Mouse (Mus musculus): ENCODE results near the gene Tsnax. TPM values are rescaled to one million over a fixed set of nuclear protein-coding genes. Genes with fewer than 3 reads are reported as not detected.

Gene Tsnax
- polyA plus RNA-seq, 1 experiment from 2014 or later, result 92.4 TPM

- Histone ChIP-seq H3K36me3 (ENCODE audit: control insufficient read depth, insufficient read depth, low read length) (no peaks in the 10 kb centered on the region), H3K4me3 (ENCODE audit: control insufficient read depth in 1 of 2, insufficient read depth in 1 of 2, low read depth in 1 of 2, low read length in 2 of 2) (no peak overlapping the region), H3K27me3 (ENCODE audit: control insufficient read depth, insufficient read depth, low read length) (no peaks in the 10 kb centered on the region), H3K4me2 (ENCODE audit: low read length) (no peak overlapping the region), H3K27ac (replicated peaks in 1 of 2; ENCODE audit: control insufficient read depth in 1 of 2, insufficient read depth in 1 of 2, low read depth in 2 of 2, low read length in 2 of 2) (no peak overlapping the region), H3K9ac (ENCODE audit: low read length) (no peak overlapping the region), H3K4me1 (ENCODE audit: control insufficient read depth in 2 of 2, insufficient read depth in 2 of 2, low read length in 2 of 2) (no peaks in the 10 kb centered on the region), H3K9me3 (ENCODE audit: control insufficient read depth, low read length) (peaks cover 8% of the 10 kb centered on the region)
- ATAC-seq (ENCODE audit: insufficient number of reproducible peaks, insufficient read depth, low FRiP score, low read depth), result no peak
- WGBS, result 77% methylated on average over 7 of the region's 7 CpGs
Measured at GRCm38 (mm10) chr8:124978026-124978425, 34.8 kb upstream of the Tsnax start.

DNA sequence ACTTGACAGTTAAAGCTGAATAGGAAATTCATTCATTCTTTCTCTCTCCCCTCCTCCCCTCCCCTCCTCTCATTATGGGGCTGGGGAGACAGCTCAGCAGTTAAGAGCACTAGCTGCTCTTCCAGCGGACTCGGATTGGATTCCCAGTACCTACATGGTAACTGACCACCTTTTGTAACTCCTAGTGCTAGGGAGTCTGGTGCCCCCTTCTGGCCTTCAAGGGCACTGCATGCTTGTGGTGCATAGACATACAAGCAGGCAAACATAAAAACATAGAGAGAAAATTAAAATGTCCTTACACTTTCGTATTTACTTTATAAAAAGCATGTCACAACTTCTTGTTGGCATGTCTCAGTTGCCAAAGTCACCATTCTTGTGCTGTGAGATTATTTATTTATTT is 32.8 kb upstream of the Tsnax start:
- H3K4me1 ChIP-seq (ENCODE audit: control insufficient read depth in 2 of 2, insufficient read depth in 2 of 2, low read length in 2 of 2), result no peaks in the 10 kb centered on the region
- peaks cover 8% of the 10 kb centered on the region for H3K9me3 ChIP-seq (ENCODE audit: control insufficient read depth, low read length)
- no peak for ATAC-seq (ENCODE audit: insufficient number of reproducible peaks, insufficient read depth, low FRiP score, low read depth)
- 90% methylated on average over 3 of the region's 3 CpGs for WGBS
- H3K27ac ChIP-seq (replicated peaks in 1 of 2; ENCODE audit: control insufficient read depth in 1 of 2, insufficient read depth in 1 of 2, low read depth in 2 of 2, low read length in 2 of 2), result no peak overlapping the region
- H3K4me2 ChIP-seq (ENCODE audit: low read length), result no peak overlapping the region
- no peak overlapping the region for H3K9ac ChIP-seq (ENCODE audit: low read length)
- no peaks in the 10 kb centered on the region for H3K27me3 ChIP-seq (ENCODE audit: control insufficient read depth, insufficient read depth, low read length)
- H3K4me3 ChIP-seq (ENCODE audit: control insufficient read depth in 1 of 2, insufficient read depth in 1 of 2, low read depth in 1 of 2, low read length in 2 of 2), result no peak overlapping the region
- H3K36me3 ChIP-seq (ENCODE audit: control insufficient read depth, insufficient read depth, low read length), result no peaks in the 10 kb centered on the region

GRCm38 (mm10) chr8:124980828-124981227 is 32.0 kb upstream of the Tsnax start:
- Histone ChIP-seq H3K9me3 (ENCODE audit: control insufficient read depth, low read length) (peaks cover 8% of the 10 kb centered on the region), H3K9ac (ENCODE audit: low read length) (no peak overlapping the region), H3K27ac (replicated peaks in 1 of 2; ENCODE audit: control insufficient read depth in 1 of 2, insufficient read depth in 1 of 2, low read depth in 2 of 2, low read length in 2 of 2) (no peak overlapping the region), H3K4me1 (ENCODE audit: control insufficient read depth in 2 of 2, insufficient read depth in 2 of 2, low read length in 2 of 2) (no peaks in the 10 kb centered on the region), H3K4me2 (ENCODE audit: low read length) (no peak overlapping the region), H3K27me3 (ENCODE audit: control insufficient read depth, insufficient read depth, low read length) (no peaks in the 10 kb centered on the region), H3K4me3 (ENCODE audit: control insufficient read depth in 1 of 2, insufficient read depth in 1 of 2, low read depth in 1 of 2, low read length in 2 of 2) (no peak overlapping the region), H3K36me3 (ENCODE audit: control insufficient read depth, insufficient read depth, low read length) (no peaks in the 10 kb centered on the region)
- ATAC-seq (ENCODE audit: insufficient number of reproducible peaks, insufficient read depth, low FRiP score, low read depth), result no peak
- 76% methylated on average over 8 of the region's 8 CpGs for WGBS

DNA sequence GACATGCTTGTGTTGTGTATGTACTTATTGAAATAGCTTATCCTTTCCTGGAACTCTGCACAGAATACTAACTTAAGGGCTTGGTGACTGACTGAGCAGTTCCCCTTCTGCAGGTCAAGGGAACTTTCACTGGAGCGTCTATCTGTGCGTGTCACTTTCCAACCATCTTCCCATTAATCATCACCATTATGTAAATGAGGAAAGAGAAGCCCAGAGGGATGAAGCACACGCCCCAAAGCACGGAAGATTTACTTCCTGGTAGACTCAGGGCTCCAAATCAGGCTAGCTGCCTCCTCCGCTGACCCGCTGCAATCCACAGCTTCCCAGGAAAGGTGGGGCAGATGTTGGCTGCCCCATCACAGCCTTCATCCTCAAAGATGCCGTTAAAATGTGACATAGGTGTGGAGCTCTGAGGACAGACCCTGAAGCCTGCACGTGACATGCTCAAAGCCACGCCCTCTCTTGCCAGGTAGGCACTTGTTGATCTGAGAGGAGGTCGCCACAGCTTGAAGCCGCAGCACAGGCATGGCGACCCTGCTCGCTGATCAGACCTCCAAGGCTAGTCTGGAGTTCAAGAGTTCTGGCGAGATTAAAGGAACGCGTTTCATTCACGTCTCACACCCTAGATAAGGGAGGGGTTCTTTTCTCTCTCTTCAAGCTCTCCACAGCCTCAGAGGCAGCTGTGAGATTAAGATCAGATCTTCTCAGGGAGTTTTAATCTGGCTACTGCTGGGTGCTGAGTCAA is 21.7 kb upstream of the Tsnax start:
- peak overlapping the region; percentile 25 to 27 for H3K4me3 ChIP-seq (ENCODE audit: control insufficient read depth in 1 of 2, insufficient read depth in 1 of 2, low read depth in 1 of 2, low read length in 2 of 2)
- WGBS, result 8% methylated on average over 17 of the region's 17 CpGs
- H3K27me3 ChIP-seq (ENCODE audit: control insufficient read depth, insufficient read depth, low read length), result no peaks in the 10 kb centered on the region
- no peaks in the 10 kb centered on the region for H3K9me3 ChIP-seq (ENCODE audit: control insufficient read depth, low read length)
- peak overlapping the region in 1 of 2 experiments; percentile 40; a peak in 2 of 4 replicates for H3K27ac ChIP-seq (replicated peaks in 1 of 2; ENCODE audit: control insufficient read depth in 1 of 2, insufficient read depth in 1 of 2, low read depth in 2 of 2, low read length in 2 of 2)
- peak overlapping the region; percentile 67 for H3K4me2 ChIP-seq (ENCODE audit: low read length)
- peak overlapping the region; percentile 42 for H3K9ac ChIP-seq (ENCODE audit: low read length)
- peaks cover 10 to 13% of the 10 kb centered on the region in 2 experiments for H3K4me1 ChIP-seq (ENCODE audit: control insufficient read depth in 2 of 2, insufficient read depth in 2 of 2, low read length in 2 of 2)
- ATAC-seq (ENCODE audit: insufficient number of reproducible peaks, insufficient read depth, low FRiP score, low read depth), result no peak
- no peaks in the 10 kb centered on the region for H3K36me3 ChIP-seq (ENCODE audit: control insufficient read depth, insufficient read depth, low read length)

- 6% methylated on average over 6 of the region's 6 CpGs for WGBS
- no peaks in the 10 kb centered on the region for H3K36me3 ChIP-seq (ENCODE audit: control insufficient read depth, insufficient read depth, low read length)
- H3K27ac ChIP-seq (replicated peaks in 1 of 2; ENCODE audit: control insufficient read depth in 1 of 2, insufficient read depth in 1 of 2, low read depth in 2 of 2, low read length in 2 of 2), result peak overlapping the region in 1 of 2 experiments; percentile 40; a peak in 2 of 4 replicates
- peaks cover 10 to 13% of the 10 kb centered on the region in 2 experiments for H3K4me1 ChIP-seq (ENCODE audit: control insufficient read depth in 2 of 2, insufficient read depth in 2 of 2, low read length in 2 of 2)
- H3K9ac ChIP-seq (ENCODE audit: low read length), result peak overlapping the region; percentile 42
- no peaks in the 10 kb centered on the region for H3K9me3 ChIP-seq (ENCODE audit: control insufficient read depth, low read length)
- peak overlapping the region; percentile 25 to 27 for H3K4me3 ChIP-seq (ENCODE audit: control insufficient read depth in 1 of 2, insufficient read depth in 1 of 2, low read depth in 1 of 2, low read length in 2 of 2)
- H3K27me3 ChIP-seq (ENCODE audit: control insufficient read depth, insufficient read depth, low read length), result no peaks in the 10 kb centered on the region
- peak overlapping the region; percentile 67 for H3K4me2 ChIP-seq (ENCODE audit: low read length)
- ATAC-seq (ENCODE audit: insufficient number of reproducible peaks, insufficient read depth, low FRiP score, low read depth), result no peak
Measured at GRCm38 (mm10) chr8:124991668-124991926, 21.2 kb upstream of the Tsnax start.

GRCm38 (mm10) chr8:124995776-124996175 is 17.0 kb upstream of the Tsnax start:
- no peak for ATAC-seq (ENCODE audit: insufficient number of reproducible peaks, insufficient read depth, low FRiP score, low read depth)
- Histone ChIP-seq H3K36me3 (ENCODE audit: control insufficient read depth, insufficient read depth, low read length) (no peaks in the 10 kb centered on the region), H3K27ac (replicated peaks in 1 of 2; ENCODE audit: control insufficient read depth in 1 of 2, insufficient read depth in 1 of 2, low read depth in 2 of 2, low read length in 2 of 2) (no peak overlapping the region), H3K9me3 (ENCODE audit: control insufficient read depth, low read length) (peaks cover 18% of the 10 kb centered on the region), H3K4me3 (ENCODE audit: control insufficient read depth in 1 of 2, insufficient read depth in 1 of 2, low read depth in 1 of 2, low read length in 2 of 2) (no peak overlapping the region), H3K27me3 (ENCODE audit: control insufficient read depth, insufficient read depth, low read length) (no peaks in the 10 kb centered on the region), H3K9ac (ENCODE audit: low read length) (no peak overlapping the region), H3K4me1 (ENCODE audit: control insufficient read depth in 2 of 2, insufficient read depth in 2 of 2, low read length in 2 of 2) (peaks cover 10 to 12% of the 10 kb centered on the region in 2 experiments), H3K4me2 (ENCODE audit: low read length) (no peak overlapping the region)
- 57% methylated on average over 2 of the region's 2 CpGs for WGBS

- Histone ChIP-seq H3K4me1 (ENCODE audit: control insufficient read depth in 2 of 2, insufficient read depth in 2 of 2, low read length in 2 of 2) (no peaks in the 10 kb centered on the region), H3K27ac (replicated peaks in 1 of 2; ENCODE audit: control insufficient read depth in 1 of 2, insufficient read depth in 1 of 2, low read depth in 2 of 2, low read length in 2 of 2) (no peak overlapping the region), H3K27me3 (ENCODE audit: control insufficient read depth, insufficient read depth, low read length) (no peaks in the 10 kb centered on the region), H3K9ac (ENCODE audit: low read length) (no peak overlapping the region), H3K36me3 (ENCODE audit: control insufficient read depth, insufficient read depth, low read length) (peaks cover 58% of the 10 kb centered on the region), H3K9me3 (ENCODE audit: control insufficient read depth, low read length) (no peaks in the 10 kb centered on the region), H3K4me3 (ENCODE audit: control insufficient read depth in 1 of 2, insufficient read depth in 1 of 2, low read depth in 1 of 2, low read length in 2 of 2) (no peak overlapping the region), H3K4me2 (ENCODE audit: low read length) (no peak overlapping the region)
- WGBS, result 76% methylated on average over 8 of the region's 8 CpGs
- ATAC-seq (ENCODE audit: insufficient number of reproducible peaks, insufficient read depth, low FRiP score, low read depth), result no peak
Measured at GRCm38 (mm10) chr8:125024085-125024484, 11.3 kb downstream of the Tsnax start.

GRCm38 (mm10) chr8:125027211-125027610 is 14.4 kb downstream of the Tsnax start:
- H3K4me3 ChIP-seq (ENCODE audit: control insufficient read depth in 1 of 2, insufficient read depth in 1 of 2, low read depth in 1 of 2, low read length in 2 of 2), result no peak overlapping the region
- H3K9ac ChIP-seq (ENCODE audit: low read length), result no peak overlapping the region
- no peak for ATAC-seq (ENCODE audit: insufficient number of reproducible peaks, insufficient read depth, low FRiP score, low read depth)
- H3K4me1 ChIP-seq (ENCODE audit: control insufficient read depth in 2 of 2, insufficient read depth in 2 of 2, low read length in 2 of 2), result no peaks in the 10 kb centered on the region
- no peak overlapping the region for H3K4me2 ChIP-seq (ENCODE audit: low read length)
- peaks cover 86% of the 10 kb centered on the region for H3K36me3 ChIP-seq (ENCODE audit: control insufficient read depth, insufficient read depth, low read length)
- no peaks in the 10 kb centered on the region for H3K9me3 ChIP-seq (ENCODE audit: control insufficient read depth, low read length)
- no peaks in the 10 kb centered on the region for H3K27me3 ChIP-seq (ENCODE audit: control insufficient read depth, insufficient read depth, low read length)
- no peak overlapping the region for H3K27ac ChIP-seq (replicated peaks in 1 of 2; ENCODE audit: control insufficient read depth in 1 of 2, insufficient read depth in 1 of 2, low read depth in 2 of 2, low read length in 2 of 2)
- WGBS, result 81% methylated on average over 3 of the region's 3 CpGs
